Mouse (Mus musculus) NIH3T3 (cell line): Measurements from ENCODE around the gene 6030408B16Rik.

Experiments used
- DNase-seq: peaks from one replicate; pipeline ENCODE4 v3.0.0-alpha.2; 2012; ENCODE audit warnings: low read depth

6030408B16Rik gene

GRCm38 (mm10) chr15:101297988-101298387, 5.0 kb downstream of the 6030408B16Rik start:
- DNase-seq = no peak

- no peak for DNase-seq
These were observed 5.5 kb downstream of the 6030408B16Rik start for GRCm38 (mm10) chr15:101298550-101298949.

- no peak for DNase-seq
These were observed 6.5 kb downstream of the 6030408B16Rik start for GRCm38 (mm10) chr15:101299480-101299960.

- no peak for DNase-seq
These were observed 7.1 kb downstream of the 6030408B16Rik start for GRCm38 (mm10) chr15:101300128-101300527.

- no peak for DNase-seq
These were observed 9.2 kb downstream of the 6030408B16Rik start for GRCm38 (mm10) chr15:101302201-101302600.

GRCm38 (mm10) chr15:101303830-101304229, 10.8 kb downstream of the 6030408B16Rik start:
- no peak for DNase-seq

- no peak for DNase-seq
These were observed 13.4 kb downstream of the 6030408B16Rik start for GRCm38 (mm10) chr15:101306459-101306858.

- DNase-seq = peak; percentile 90
These were observed 15.7 kb downstream of the 6030408B16Rik start for GRCm38 (mm10) chr15:101308440-101309348.

GRCm38 (mm10) chr15:101309493-101309892, 16.5 kb downstream of the 6030408B16Rik start:
- DNase-seq = no peak

GRCm38 (mm10) chr15:101311087-101311770, 18.2 kb downstream of the 6030408B16Rik start:
- DNase-seq = no peak

- no peak for DNase-seq
These were observed 19.0 kb downstream of the 6030408B16Rik start for GRCm38 (mm10) chr15:101312006-101312405.

- no peak for DNase-seq
These were observed 22.4 kb downstream of the 6030408B16Rik start for GRCm38 (mm10) chr15:101315378-101315777.

- peak; percentile 97 for DNase-seq
These were observed 22.8 kb downstream of the 6030408B16Rik start for GRCm38 (mm10) chr15:101315832-101316231.

GRCm38 (mm10) chr15:101316279-101316912, 23.4 kb downstream of the 6030408B16Rik start:
- no peak for DNase-seq

- no peak for DNase-seq
These were observed 24.2 kb downstream of the 6030408B16Rik start for GRCm38 (mm10) chr15:101316913-101317813.

GRCm38 (mm10) chr15:101317814-101318500, 24.9 kb downstream of the 6030408B16Rik start:
- peak; percentile 67 for DNase-seq

- DNase-seq = no peak
These were observed 26.1 kb downstream of the 6030408B16Rik start for GRCm38 (mm10) chr15:101318889-101319765.

- DNase-seq = no peak
These were observed 27.1 kb downstream of the 6030408B16Rik start for GRCm38 (mm10) chr15:101320010-101320617.

- DNase-seq = no peak
These were observed 27.6 kb downstream of the 6030408B16Rik start for GRCm38 (mm10) chr15:101320618-101321041.
